ENCODE assay signal across 8 mouse cellular contexts in genomic region chr17:35000717-35001451, GRCm38 (mm10). TPM values are rescaled to one million over a fixed set of nuclear protein-coding genes. Genes with fewer than 3 reads are reported as not detected.
A peak's percentile ranks its signal among the peaks of the same experiment; 100 is the strongest.
DNase-seq lines count a peak whose midpoint lies in the region; ATAC-seq lines count a peak whose summit lies in the region.

Gene Vars, plus strand, starts transcription at chr17:35000987.

- H3K27me3 ChIP-seq in intestine, embryonic 15.5 days (replicated peaks): no peaks in the 10 kb centered on the region

- peak within 1 kb of the TSS; percentile 93 for H3K4me2 ChIP-seq in intestine, embryonic 15.5 days (replicated peaks)

- H3K9me3 ChIP-seq in intestine, embryonic 15.5 days: no peaks in the 10 kb centered on the region

- peak within 1 kb of the TSS; percentile 98 for H3K27ac ChIP-seq in intestine, embryonic 15.5 days

- peaks cover 48% of the 10 kb centered on the region for H3K4me1 ChIP-seq in intestine, embryonic 15.5 days (replicated peaks)

- intact Hi-C loops in left cerebral cortex, postnatal 14 days (cut with DNase I): loop anchor here (10.0 kb wide), 1 partner anchor 234 kb away; the partner anchor contains the start of genes Atp6v1g2 and Nfkbil1

- H3K9ac ChIP-seq in intestine, embryonic 15.5 days: peak within 1 kb of the TSS; percentile 98

- peak; percentile 92 for ATAC-seq in intestine, embryonic 15.5 days
- ATAC-seq in megakaryocyte-erythroid progenitor cell, adult 5-6 weeks (replicated peaks; ENCODE audit: low FRiP score, low TSS enrichment, poor library complexity, severe bottlenecking): peak; percentile 23

- WGBS in intestine, embryonic 15.5 days: under 1% methylated on average over 83 of the region's 83 CpGs

- H3K4me3 ChIP-seq in intestine, embryonic 15.5 days (replicated peaks): peak within 1 kb of the TSS; percentile 80

- DNase-seq in adrenal gland, postnatal 10 days: peak; percentile 94
- peak; percentile 100 for DNase-seq in embryo, embryonic 9.5 days (ENCODE audit: extremely low spot score)
- peak; percentile 83 to 89 for DNase-seq in gastrocnemius, postnatal 4 days (ENCODE audit: low spot score in 2 of 2)
- peak; percentile 68 to 71 for DNase-seq in left cerebral cortex, postnatal 14 days (ENCODE audit: low spot score in 2 of 2)
- DNase-seq in right cerebral cortex, postnatal 14 days: peak; percentile 72
- DNase-seq in yolk sac, embryonic 10.5 days (ENCODE audit: low spot score): peak; percentile 97

- peaks cover 24% of the 10 kb centered on the region for H3K36me3 ChIP-seq in intestine, embryonic 15.5 days

RNA-seq across cellular contexts. Expression of gene Vars, which starts in this region (rescaled TPM):
- 10 to 100 TPM; 56.5 to 63.0 TPM for total RNA-seq in adrenal gland, postnatal 10 days (2021)
- 10 to 100 TPM; 50.8 to 58.3 TPM for total RNA-seq in gastrocnemius, postnatal 4 days (2021)
- 117 and 141 TPM in 2 replicates for polyA plus RNA-seq in intestine, embryonic 15.5 days (2015; fragmentation: Nextera tagmentation; extraction: Ambion mirVana)
- 10 to 100 TPM; 43.1 to 48.6 TPM for total RNA-seq in left cerebral cortex, postnatal 14 days (2021)
- 137 and 213 TPM in 2 replicates for total RNA-seq in megakaryocyte-erythroid progenitor cell, adult 5-6 weeks (2014; fragmentation: Nextera tagmentation)
- 226 and 342 TPM in 2 replicates for total RNA-seq in megakaryocyte-erythroid progenitor cell, adult 5-6 weeks (2017)

Comparison
In these comparisons a context has a peak if more than half of its experiments do, and no peak if none do; other contexts are left out.
1. Peak in every context shown above with its lines: DNase-seq, ATAC-seq, H3K4me3 ChIP-seq and H3K27ac ChIP-seq.